10 mouse cellular contexts compared by ENCODE assay signal in the genomic region with DNA sequence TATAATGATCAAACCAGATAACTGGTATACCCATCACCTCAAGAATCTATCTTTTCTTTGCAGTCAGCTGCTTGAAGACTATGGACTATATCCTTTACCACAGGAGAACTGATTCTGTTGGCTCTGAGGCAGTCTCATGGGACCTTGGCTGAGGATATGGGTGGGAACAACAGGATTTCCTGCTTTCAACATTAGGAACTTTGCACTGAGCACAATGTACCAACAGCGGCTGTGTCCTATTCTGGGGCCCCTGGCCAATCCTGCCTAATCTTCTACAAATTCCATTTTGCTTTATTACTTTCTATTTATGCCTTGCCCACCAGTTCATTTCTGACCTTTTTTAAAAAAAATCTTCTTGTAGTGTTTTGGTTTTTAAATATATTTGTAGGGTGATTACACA. TPM values are rescaled to one million over a fixed set of nuclear protein-coding genes. Genes with fewer than 3 reads are reported as not detected.
A peak's percentile ranks its signal among the peaks of the same experiment; 100 is the strongest.
DNase-seq lines count a peak whose midpoint lies in the region; ATAC-seq and TF ChIP-seq lines count a peak whose summit lies in the region.
"Had no signal": no experiment of that assay in that cellular context is flagged by ENCODE, and none has a peak within 500 bp of the region (broad histone marks: within the 10 kb centered on the region; RNA-seq: fewer than 3 reads in every experiment).

No protein-coding gene starts in this region.

- H3K4me1 ChIP-seq in liver, embryonic 16.5 days (ENCODE audit: control insufficient read depth, low read depth, low read length): no peaks in the 10 kb centered on the region; the same call in 1 of the 2 replicates
- no peaks in the 10 kb centered on the region for H3K4me1 ChIP-seq in liver, embryonic 11.5 days (replicated peaks; ENCODE audit: control insufficient read depth, insufficient read depth, low read length)
- no peaks in the 10 kb centered on the region for H3K4me1 ChIP-seq in heart, postnatal 0 days (ENCODE audit: control insufficient read depth, insufficient read depth)
- H3K4me1 ChIP-seq in hindbrain, embryonic 13.5 days (replicated peaks): no peaks in the 10 kb centered on the region

- no peaks in the 10 kb centered on the region for H3K36me3 ChIP-seq in liver, embryonic 16.5 days (ENCODE audit: control insufficient read depth, insufficient read depth)
- no peaks in the 10 kb centered on the region for H3K36me3 ChIP-seq in liver, embryonic 11.5 days (ENCODE audit: control insufficient read depth, insufficient read depth, low read length)
- H3K36me3 ChIP-seq in heart, postnatal 0 days (replicated peaks; ENCODE audit: control insufficient read depth, insufficient read depth, low read length): no peaks in the 10 kb centered on the region
- no peaks in the 10 kb centered on the region for H3K36me3 ChIP-seq in hindbrain, embryonic 13.5 days
- H3K36me3 ChIP-seq: G1E had no signal

- no peak overlapping the region for H3K4me2 ChIP-seq in liver, embryonic 16.5 days (ENCODE audit: low read depth, low read length)
- H3K4me2 ChIP-seq in liver, embryonic 11.5 days: no peak overlapping the region
- no peak overlapping the region for H3K4me2 ChIP-seq in heart, postnatal 0 days (ENCODE audit: low read depth, low read length)
- H3K4me2 ChIP-seq in hindbrain, embryonic 13.5 days: no peak overlapping the region

- TF ChIP-seq CTCF in heart, postnatal 0 days (IDR thresholded peaks at IDR 0.05; ENCODE audit: low read depth): no peak

- no peak overlapping the region for H3K27ac ChIP-seq in liver, embryonic 16.5 days (ENCODE audit: low read length)
- H3K27ac ChIP-seq in liver, embryonic 11.5 days (ENCODE audit: low read depth, low read length): no peak overlapping the region
- H3K27ac ChIP-seq in heart, postnatal 0 days (ENCODE audit: low read depth): peak overlapping the region; percentile 86
- no peak overlapping the region for H3K27ac ChIP-seq in hindbrain, embryonic 13.5 days

- H3K9me3 ChIP-seq in liver, embryonic 16.5 days (replicated peaks; ENCODE audit: control insufficient read depth, low read length): no peaks in the 10 kb centered on the region
- H3K9me3 ChIP-seq in liver, embryonic 11.5 days (ENCODE audit: control insufficient read depth, low read length): no peaks in the 10 kb centered on the region
- no peaks in the 10 kb centered on the region for H3K9me3 ChIP-seq in heart, postnatal 0 days (replicated peaks; ENCODE audit: control insufficient read depth, low read length)
- H3K9me3 ChIP-seq in hindbrain, embryonic 13.5 days: no peaks in the 10 kb centered on the region
- H3K9me3 ChIP-seq: G1E had no signal

- no peak overlapping the region for H3K9ac ChIP-seq in liver, embryonic 16.5 days (ENCODE audit: low read depth, low read length)
- H3K9ac ChIP-seq in liver, embryonic 11.5 days (ENCODE audit: low read depth, low read length): no peak overlapping the region
- H3K9ac ChIP-seq in heart, postnatal 0 days (replicated peaks; ENCODE audit: low read depth, low read length): no peak overlapping the region
- H3K9ac ChIP-seq in hindbrain, embryonic 13.5 days: no peak overlapping the region

- WGBS in liver, embryonic 16.5 days (ENCODE audit: insufficient replicate concordance): 65% methylated on average over 1 of the region's 1 CpGs
- WGBS in liver, embryonic 11.5 days: 78% methylated on average over 1 of the region's 1 CpGs
- WGBS in heart, postnatal 0 days: 59% methylated on average over 1 of the region's 1 CpGs
- WGBS in hindbrain, embryonic 13.5 days: 82% methylated on average over 1 of the region's 1 CpGs

- DNase-seq in liver, embryonic 11.5 days (ENCODE audit: low spot score): no peak
- peak; percentile 67 for DNase-seq in heart, postnatal 0 days (ENCODE audit: low spot score)
- peak; percentile 71 for DNase-seq in kidney, postnatal 10 days
- peak; percentile 57 for DNase-seq in skeletal muscle tissue, adult 2 months (ENCODE audit: low read depth, low spot score)
- no peak for DNase-seq in ovary, postnatal 36 days (ENCODE audit: low spot score)

- peak; percentile 86 for TF ChIP-seq EP300 in heart, postnatal 0 days (IDR thresholded peaks at IDR 0.05; ENCODE audit: low read depth)

- H3K27me3 ChIP-seq in liver, embryonic 16.5 days (ENCODE audit: control insufficient read depth, insufficient read depth, low read depth, low read length): no peaks in the 10 kb centered on the region
- H3K27me3 ChIP-seq in liver, embryonic 11.5 days (replicated peaks; ENCODE audit: control insufficient read depth, insufficient read depth, low read length): no peaks in the 10 kb centered on the region
- H3K27me3 ChIP-seq in heart, postnatal 0 days (ENCODE audit: control insufficient read depth, insufficient read depth, low read length): peaks cover 76% of the 10 kb centered on the region
- H3K27me3 ChIP-seq in hindbrain, embryonic 13.5 days: no peaks in the 10 kb centered on the region

- 0 out of 2 replicates have a peak, but pooled peaks have one; percentile 24 for ATAC-seq in liver, embryonic 16.5 days (ENCODE audit: low read depth)
- ATAC-seq in liver, embryonic 11.5 days (replicated peaks; ENCODE audit: low FRiP score): no peak
- ATAC-seq in heart, postnatal 0 days (ENCODE audit: insufficient read depth, low read depth): peak; percentile 89
- no peak for ATAC-seq in hindbrain, embryonic 13.5 days (ENCODE audit: low FRiP score)
- no peak for ATAC-seq in frontal cortex, adult (ENCODE audit: low TSS enrichment)
- ATAC-seq: inflammation-experienced regulatory T-cells, adult 6 months had no signal

- H3K4me3 ChIP-seq in liver, embryonic 16.5 days (ENCODE audit: low read depth, low read length): no peak overlapping the region
- H3K4me3 ChIP-seq in liver, embryonic 11.5 days (ENCODE audit: low read depth, low read length): no peak overlapping the region
- H3K4me3 ChIP-seq in heart, postnatal 0 days (ENCODE audit: low read depth, low read length): no peak overlapping the region
- no peak overlapping the region for H3K4me3 ChIP-seq in hindbrain, embryonic 13.5 days

RNA-seq across cellular contexts. Expression of gene Nedd9, which starts 21.0 kb away (rescaled TPM):
- 4.3 and 6.0 TPM in 2 replicates for polyA plus RNA-seq in liver, embryonic 16.5 days (2015; fragmentation: Nextera tagmentation; extraction: Ambion mirVana)
- polyA plus RNA-seq in liver, embryonic 11.5 days (2014; fragmentation: Nextera tagmentation; extraction: Ambion mirVana): 6.1 TPM in 2 replicates
- 28.2 and 42.6 TPM in 2 replicates for total RNA-seq in heart, postnatal 0 days (2014; rRNA removed; ENCODE audit: low replicate concordance)
- polyA plus RNA-seq in heart, postnatal 0 days (2015; fragmentation: Nextera tagmentation; extraction: Ambion mirVana): 9.0 and 10.1 TPM in 2 replicates
- polyA plus RNA-seq in hindbrain, embryonic 13.5 days (2015; fragmentation: Nextera tagmentation; extraction: Ambion mirVana): 11.5 and 13.3 TPM in 2 replicates
- polyA plus RNA-seq: G1E had no signal

Comparison
In these comparisons a context has a peak if more than half of its experiments do, and no peak if none do; other contexts are left out.
1. ATAC-seq: peak in liver, embryonic 16.5 days (single experiment) and heart, postnatal 0 days (single experiment); none in liver, embryonic 11.5 days (single experiment), hindbrain, embryonic 13.5 days (single experiment) and frontal cortex, adult (single experiment).
2. DNase-seq: peak in heart, postnatal 0 days (single experiment), kidney, postnatal 10 days (single experiment) and skeletal muscle tissue, adult 2 months (single experiment); none in liver, embryonic 11.5 days (single experiment) and ovary, postnatal 36 days (single experiment).